Mouse (Mus musculus): ENCODE measurements around the gene Rd3l. TPM values are rescaled to one million over a fixed set of nuclear protein-coding genes. Genes with fewer than 3 reads are reported as not detected.
A peak's percentile ranks its signal among the peaks of the same experiment; 100 is the strongest.

Gene Rd3l
- polyA plus RNA-seq, 1 experiment from 2014 or later: not detected

DNA sequence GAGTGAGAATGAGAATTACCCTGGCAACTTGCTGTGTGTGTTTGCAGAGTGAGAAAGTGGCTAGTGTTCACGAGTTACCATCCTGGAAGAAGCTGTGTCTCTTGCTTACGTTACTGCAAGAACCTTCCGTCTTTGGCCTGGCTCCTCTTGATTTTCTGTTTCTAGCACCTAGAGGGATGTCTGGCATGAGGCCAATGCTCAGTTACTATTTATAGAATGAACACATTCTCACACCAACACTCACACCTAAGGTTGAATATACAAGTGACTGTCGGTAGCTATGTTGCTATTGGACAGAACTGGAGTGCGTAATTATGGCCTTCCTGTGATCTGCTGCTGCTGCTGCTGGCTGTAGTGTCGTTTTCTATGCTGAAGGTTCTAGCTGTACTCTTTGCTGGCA, 4.0 kb downstream of the Rd3l start:
- peaks cover 3% of the 10 kb centered on the region; the same call in 1 of the 2 replicates for H3K4me1 ChIP-seq (ENCODE audit: control insufficient read depth, insufficient read depth, low read depth, low read length)
- ATAC-seq: no peak
- H3K27ac ChIP-seq (ENCODE audit: low read depth, low read length): no peak overlapping the region
- 49% methylated on average over 6 of the region's 6 CpGs for WGBS
- H3K27me3 ChIP-seq (replicated peaks; ENCODE audit: control insufficient read depth, insufficient read depth, low read length): no peaks in the 10 kb centered on the region
- H3K9ac ChIP-seq (ENCODE audit: low read depth, low read length): no peak overlapping the region
- H3K4me3 ChIP-seq (ENCODE audit: low read length): no peak overlapping the region
- H3K36me3 ChIP-seq (ENCODE audit: control insufficient read depth, insufficient read depth, low read length): no peaks in the 10 kb centered on the region
- H3K4me2 ChIP-seq (ENCODE audit: low read length): no peak overlapping the region
- H3K9me3 ChIP-seq (ENCODE audit: control insufficient read depth, low read length): no peaks in the 10 kb centered on the region

DNA sequence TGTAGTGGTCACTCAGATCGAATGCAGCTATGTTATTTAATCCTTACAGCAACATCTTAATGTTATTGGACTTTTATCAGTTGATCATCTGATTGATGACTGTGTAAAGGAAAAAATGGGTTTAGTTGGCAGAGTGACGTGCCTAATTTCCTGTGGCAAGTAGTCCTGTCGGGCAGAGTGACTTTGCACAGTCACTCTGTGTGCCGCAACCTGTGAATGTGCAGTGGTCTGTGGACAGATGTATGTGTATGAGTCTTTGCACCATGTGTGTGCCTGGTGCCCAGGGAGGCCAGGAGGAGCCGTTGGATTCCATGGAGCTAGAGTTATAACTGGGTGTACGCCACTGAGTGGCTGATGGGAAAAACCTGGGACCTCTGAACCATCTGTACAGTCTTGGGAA, 6.5 kb downstream of the Rd3l start:
- no peak overlapping the region for H3K4me3 ChIP-seq (ENCODE audit: low read length)
- 88% methylated on average over 6 of the region's 6 CpGs for WGBS
- no peak for ATAC-seq

DNA sequence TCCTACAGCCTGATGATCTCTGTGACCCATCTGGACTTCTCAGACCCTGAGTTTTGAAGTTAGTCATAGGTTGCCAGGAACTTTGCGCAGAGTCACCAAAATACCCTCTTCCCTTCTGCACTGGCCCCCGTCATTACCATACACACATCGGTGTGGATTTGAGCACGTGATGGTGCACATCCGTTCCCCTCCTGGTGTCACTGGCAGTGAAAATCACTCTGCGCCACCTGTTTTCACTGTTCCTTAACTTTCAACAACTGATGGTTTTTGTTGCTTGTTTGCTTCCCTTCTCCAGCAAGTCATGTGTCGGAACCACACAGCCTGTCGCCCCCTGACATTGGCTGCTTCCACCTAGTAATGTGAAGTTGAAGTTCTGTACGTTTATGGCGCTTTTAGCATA, 8.6 kb downstream of the Rd3l start:
- H3K4me3 ChIP-seq (ENCODE audit: low read length): no peak overlapping the region
- ATAC-seq: no peak
- H3K4me2 ChIP-seq (ENCODE audit: low read length): no peak overlapping the region
- WGBS: 94% methylated on average over 10 of the region's 10 CpGs
- H3K9ac ChIP-seq (ENCODE audit: low read depth, low read length): no peak overlapping the region
- H3K9me3 ChIP-seq (ENCODE audit: control insufficient read depth, low read length): no peaks in the 10 kb centered on the region
- H3K27ac ChIP-seq (ENCODE audit: low read depth, low read length): no peak overlapping the region
- no peaks in the 10 kb centered on the region for H3K27me3 ChIP-seq (replicated peaks; ENCODE audit: control insufficient read depth, insufficient read depth, low read length)
- peaks cover 3% of the 10 kb centered on the region; the same call in 1 of the 2 replicates for H3K4me1 ChIP-seq (ENCODE audit: control insufficient read depth, insufficient read depth, low read depth, low read length)
- H3K36me3 ChIP-seq (ENCODE audit: control insufficient read depth, insufficient read depth, low read length): no peaks in the 10 kb centered on the region

More for the DNA sequence above, 6.5 kb downstream of the Rd3l start:
- Histone ChIP-seq H3K27me3 (replicated peaks; ENCODE audit: control insufficient read depth, insufficient read depth, low read length) (no peaks in the 10 kb centered on the region), H3K4me1 (ENCODE audit: control insufficient read depth, insufficient read depth, low read depth, low read length) (peaks cover 3% of the 10 kb centered on the region; the same call in 1 of the 2 replicates), H3K27ac (ENCODE audit: low read depth, low read length) (no peak overlapping the region), H3K4me2 (ENCODE audit: low read length) (no peak overlapping the region), H3K9me3 (ENCODE audit: control insufficient read depth, low read length) (no peaks in the 10 kb centered on the region), H3K9ac (ENCODE audit: low read depth, low read length) (no peak overlapping the region), H3K36me3 (ENCODE audit: control insufficient read depth, insufficient read depth, low read length) (no peaks in the 10 kb centered on the region)

DNA sequence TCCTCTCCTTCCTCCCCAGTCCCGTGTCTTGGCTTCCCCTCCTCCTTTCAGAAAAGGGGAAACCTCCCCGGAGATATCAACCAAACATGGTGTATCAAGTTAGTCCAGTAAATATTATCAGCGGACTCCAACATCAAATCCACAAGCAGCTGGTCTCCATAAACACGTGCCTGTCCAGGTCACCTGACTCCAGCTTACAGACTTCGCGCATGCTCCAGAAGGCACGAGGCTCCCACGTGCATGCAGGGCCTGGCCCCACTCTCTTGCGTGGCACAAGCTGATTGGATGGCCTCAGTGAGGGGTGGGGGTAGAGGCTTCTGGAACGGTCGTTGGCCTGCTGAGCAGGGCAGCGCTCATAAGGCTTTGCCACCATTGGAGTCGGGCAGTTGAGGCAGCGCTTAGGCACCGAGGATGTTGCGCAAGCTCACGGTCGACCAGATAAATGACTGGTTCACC, 9.9 kb downstream of the Rd3l start, which contains the start of gene Tdrd9:
Tdrd9 (plus strand) TSS at position 329 of the 456 bp plus-strand sequence.
- no peak within 1 kb of the TSS for H3K27ac ChIP-seq (ENCODE audit: low read depth, low read length)
- 90% methylated on average over 18 of the region's 18 CpGs for WGBS
- ATAC-seq: no peak

DNA sequence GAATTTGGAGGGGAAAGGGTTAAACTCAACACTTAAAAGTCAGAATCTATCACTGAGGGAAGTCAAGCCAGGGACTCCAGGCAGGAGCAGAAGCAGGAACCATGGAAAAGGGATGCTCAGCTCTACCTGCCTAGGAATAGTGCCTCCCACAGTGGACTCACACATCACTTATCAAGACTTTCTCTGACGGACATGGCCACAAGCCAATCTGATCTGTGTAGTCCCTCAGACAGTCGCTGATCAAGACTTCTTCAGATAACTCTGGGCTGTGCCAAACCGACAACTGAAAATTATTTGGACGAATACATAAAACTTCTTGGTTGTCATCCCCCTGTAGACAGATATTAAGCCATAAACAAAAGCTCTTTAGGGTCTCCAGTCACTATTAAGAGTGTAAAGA, 11.0 kb downstream of the Rd3l start:
- WGBS: 73% methylated on average over 4 of the region's 4 CpGs

More for the DNA sequence above, 9.9 kb downstream of the Rd3l start, which contains the start of gene Tdrd9:
- H3K9me3 ChIP-seq (ENCODE audit: control insufficient read depth, low read length): no peaks in the 10 kb centered on the region
- no peak within 1 kb of the TSS for H3K4me3 ChIP-seq (ENCODE audit: low read length)
- H3K4me2 ChIP-seq (ENCODE audit: low read length): no peak within 1 kb of the TSS
- no peaks in the 10 kb centered on the region for H3K27me3 ChIP-seq (replicated peaks; ENCODE audit: control insufficient read depth, insufficient read depth, low read length)
- no peaks in the 10 kb centered on the region for H3K36me3 ChIP-seq (ENCODE audit: control insufficient read depth, insufficient read depth, low read length)
- peaks cover 3% of the 10 kb centered on the region for H3K4me1 ChIP-seq (ENCODE audit: control insufficient read depth, insufficient read depth, low read depth, low read length)
- no peak within 1 kb of the TSS for H3K9ac ChIP-seq (ENCODE audit: low read depth, low read length)

DNA sequence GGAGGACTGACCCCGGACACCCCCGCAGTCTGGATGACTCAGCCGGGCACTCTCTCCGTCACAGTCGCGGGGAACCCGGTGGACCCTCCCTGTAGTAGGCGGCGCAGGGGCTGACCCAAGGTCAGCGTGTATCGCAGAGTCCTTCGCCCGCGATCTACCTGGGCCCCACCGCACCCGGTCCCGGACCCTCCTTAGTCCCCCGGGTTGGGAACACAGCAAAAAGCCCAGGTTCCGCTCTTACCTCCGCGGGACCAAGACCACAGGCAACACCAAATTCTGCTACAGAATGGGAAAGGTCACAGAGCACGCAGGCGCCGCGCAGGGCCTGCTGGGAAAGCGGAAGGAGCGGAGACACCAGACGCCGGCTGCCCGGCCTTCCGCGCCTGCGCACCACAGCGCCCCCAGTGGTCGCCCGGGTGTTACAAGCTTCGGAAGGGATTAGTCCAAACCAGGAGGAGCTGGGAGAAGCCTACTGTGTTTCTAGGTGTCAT, 14.4 kb downstream of the Rd3l start, which contains the start of gene Atp5mpl:
Atp5mpl (minus strand) TSS at position 295 of the 491 bp plus-strand sequence.
- H3K4me2 ChIP-seq (ENCODE audit: low read length): peak within 1 kb of the TSS; percentile 93
- H3K4me3 ChIP-seq (ENCODE audit: low read length): peak within 1 kb of the TSS; percentile 92
- peak within 1 kb of the TSS; percentile 98 for H3K9ac ChIP-seq (ENCODE audit: low read depth, low read length)
- under 1% methylated on average over 32 of the region's 37 CpGs for WGBS
- no peaks in the 10 kb centered on the region; the same call in 1 of the 2 replicates for H3K36me3 ChIP-seq (ENCODE audit: control insufficient read depth, insufficient read depth, low read length)
- peak within 1 kb of the TSS; percentile 81 for H3K27ac ChIP-seq (ENCODE audit: low read depth, low read length)
- peaks cover 14% of the 10 kb centered on the region for H3K4me1 ChIP-seq (ENCODE audit: control insufficient read depth, insufficient read depth, low read depth, low read length)
- no peaks in the 10 kb centered on the region for H3K9me3 ChIP-seq (ENCODE audit: control insufficient read depth, low read length)
- peak; percentile 94 for ATAC-seq
- no peaks in the 10 kb centered on the region for H3K27me3 ChIP-seq (replicated peaks; ENCODE audit: control insufficient read depth, insufficient read depth, low read length)

More for the DNA sequence above, 11.0 kb downstream of the Rd3l start:
- Histone ChIP-seq H3K4me3 (ENCODE audit: low read length) (no peak overlapping the region), H3K36me3 (ENCODE audit: control insufficient read depth, insufficient read depth, low read length) (no peaks in the 10 kb centered on the region), H3K9me3 (ENCODE audit: control insufficient read depth, low read length) (no peaks in the 10 kb centered on the region), H3K4me1 (ENCODE audit: control insufficient read depth, insufficient read depth, low read depth, low read length) (peaks cover 14% of the 10 kb centered on the region), H3K9ac (ENCODE audit: low read depth, low read length) (no peak overlapping the region), H3K27me3 (replicated peaks; ENCODE audit: control insufficient read depth, insufficient read depth, low read length) (no peaks in the 10 kb centered on the region), H3K4me2 (ENCODE audit: low read length) (no peak overlapping the region), H3K27ac (ENCODE audit: low read depth, low read length) (no peak overlapping the region)
- no peak for ATAC-seq

DNA sequence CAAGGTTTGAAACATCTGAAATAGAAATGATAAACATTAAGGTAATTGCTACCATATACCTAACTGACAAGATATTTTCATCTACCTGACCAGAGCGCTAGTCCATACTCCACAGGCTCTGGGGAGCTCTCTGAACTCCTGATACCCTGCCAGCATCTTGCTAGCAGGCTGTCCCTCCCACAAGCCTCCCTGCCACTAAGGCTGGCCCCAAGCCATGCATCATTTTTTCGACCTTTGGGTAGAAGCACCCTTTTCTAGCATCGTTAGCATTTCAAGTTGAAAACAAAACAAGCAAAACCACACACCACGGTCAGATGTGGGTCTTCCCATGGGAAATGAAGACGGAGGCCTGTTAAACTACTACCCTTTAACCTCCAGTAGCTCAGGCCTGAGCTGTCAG, 17.8 kb downstream of the Rd3l start:
- Histone ChIP-seq H3K9ac (ENCODE audit: low read depth, low read length) (no peak overlapping the region), H3K4me2 (ENCODE audit: low read length) (no peak overlapping the region), H3K4me3 (ENCODE audit: low read length) (no peak overlapping the region), H3K27ac (ENCODE audit: low read depth, low read length) (no peak overlapping the region), H3K4me1 (ENCODE audit: control insufficient read depth, insufficient read depth, low read depth, low read length) (peaks cover 14% of the 10 kb centered on the region), H3K27me3 (replicated peaks; ENCODE audit: control insufficient read depth, insufficient read depth, low read length) (no peaks in the 10 kb centered on the region), H3K36me3 (ENCODE audit: control insufficient read depth, insufficient read depth, low read length) (peaks cover 22% of the 10 kb centered on the region), H3K9me3 (ENCODE audit: control insufficient read depth, low read length) (no peaks in the 10 kb centered on the region)
- WGBS: 87% methylated on average over 5 of the region's 5 CpGs
- no peak for ATAC-seq

DNA sequence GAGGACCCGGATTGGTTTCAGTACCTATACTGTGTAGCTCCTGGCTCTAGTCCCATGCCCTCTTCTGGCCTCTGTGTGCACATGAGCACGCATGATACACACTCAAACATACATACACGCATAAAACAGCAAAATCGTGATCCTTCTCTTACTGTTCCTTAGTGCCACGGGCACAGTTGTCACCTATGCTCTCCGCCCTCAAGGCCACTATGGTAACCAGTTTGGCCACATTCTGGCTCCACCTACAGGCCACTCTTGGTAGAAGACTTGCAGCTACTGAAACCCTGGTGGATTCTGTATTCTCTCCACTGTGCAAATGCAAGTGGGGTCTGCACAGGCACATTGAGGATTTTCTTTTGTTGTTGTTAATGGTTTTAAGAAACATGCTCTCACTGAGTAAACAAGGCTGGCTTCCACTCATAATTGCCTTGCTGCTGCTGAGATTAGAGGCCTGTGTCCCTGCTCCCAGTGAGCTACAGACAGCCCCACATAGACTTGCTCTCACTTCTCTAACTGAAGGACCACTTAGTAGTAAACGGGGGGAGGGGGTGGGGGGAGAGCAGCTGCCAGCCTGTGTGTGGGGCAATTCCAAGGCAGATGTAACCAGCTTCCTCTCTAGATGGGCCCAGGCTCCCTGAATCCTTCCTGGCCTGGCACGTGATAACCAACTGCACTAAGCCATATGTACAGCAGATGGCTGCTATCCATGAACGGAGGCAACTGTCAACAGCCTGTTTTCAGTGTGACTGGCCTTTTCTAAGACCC, 22.8 kb downstream of the Rd3l start:
- 44% methylated on average over 9 of the region's 9 CpGs for WGBS
- no peak overlapping the region for H3K4me3 ChIP-seq (ENCODE audit: low read length)

DNA sequence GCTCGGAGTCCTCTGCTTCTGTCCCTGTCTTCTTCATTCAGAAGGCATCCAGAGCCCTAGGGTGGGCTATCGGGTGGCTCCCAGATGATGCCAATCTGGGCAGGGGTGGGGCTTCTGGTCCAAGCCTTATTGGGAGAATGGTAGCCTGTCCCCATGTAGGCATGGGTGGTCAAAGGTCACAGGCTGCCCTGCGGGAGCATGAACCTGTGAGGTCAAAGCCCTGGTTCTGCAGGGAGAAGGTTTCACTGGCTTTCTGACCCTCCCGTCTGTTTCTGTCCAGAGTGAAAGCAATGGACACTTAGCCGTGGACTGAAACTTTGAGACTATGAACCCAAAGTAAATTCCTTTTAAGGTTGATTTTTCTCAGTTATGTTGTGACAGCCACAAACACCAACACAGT, 24.9 kb downstream of the Rd3l start:
- no peaks in the 10 kb centered on the region for H3K27me3 ChIP-seq (replicated peaks; ENCODE audit: control insufficient read depth, insufficient read depth, low read length)
- ATAC-seq: no peak
- H3K9ac ChIP-seq (ENCODE audit: low read depth, low read length): no peak overlapping the region
- no peak overlapping the region for H3K27ac ChIP-seq (ENCODE audit: low read depth, low read length)
- peaks cover 17% of the 10 kb centered on the region for H3K36me3 ChIP-seq (ENCODE audit: control insufficient read depth, insufficient read depth, low read length)
- H3K4me1 ChIP-seq (ENCODE audit: control insufficient read depth, insufficient read depth, low read depth, low read length): no peaks in the 10 kb centered on the region
- H3K4me2 ChIP-seq (ENCODE audit: low read length): no peak overlapping the region
- no peaks in the 10 kb centered on the region for H3K9me3 ChIP-seq (ENCODE audit: control insufficient read depth, low read length)
- 79% methylated on average over 5 of the region's 5 CpGs for WGBS
- no peak overlapping the region for H3K4me3 ChIP-seq (ENCODE audit: low read length)

More for the DNA sequence above, 22.8 kb downstream of the Rd3l start:
- Histone ChIP-seq H3K9ac (ENCODE audit: low read depth, low read length) (no peak overlapping the region), H3K4me2 (ENCODE audit: low read length) (no peak overlapping the region), H3K27me3 (replicated peaks; ENCODE audit: control insufficient read depth, insufficient read depth, low read length) (no peaks in the 10 kb centered on the region), H3K36me3 (ENCODE audit: control insufficient read depth, insufficient read depth, low read length) (peaks cover 22% of the 10 kb centered on the region), H3K27ac (ENCODE audit: low read depth, low read length) (no peak overlapping the region), H3K9me3 (ENCODE audit: control insufficient read depth, low read length) (no peaks in the 10 kb centered on the region), H3K4me1 (ENCODE audit: control insufficient read depth, insufficient read depth, low read depth, low read length) (no peaks in the 10 kb centered on the region)
- ATAC-seq: peak; percentile 80; the same call in 1 of the 2 replicates
